Mouse (Mus musculus): ENCODE data around the gene Slc2a2. TPM values are rescaled to one million over a fixed set of nuclear protein-coding genes. Genes with fewer than 3 reads are reported as not detected.

Slc2a2 gene
- under 1 TPM in 1 of 2 experiments, not detected in 1; 0.12 TPM for total RNA-seq (2021)
- long read RNA-seq, experiment 1: 0 reads
- long read RNA-seq, experiment 2: 0 reads

- no peak for DNase-seq (ENCODE audit: low spot score)
Observed at GRCm38 (mm10) chr3:28697797-28698196, at the start of gene Slc2a2. Gene Slc2a2 (plus strand): TSS chr3:28697903.

GRCm38 (mm10) chr3:28652574-28652973 lies 45.1 kb upstream of the Slc2a2 start:
- no peak for DNase-seq (ENCODE audit: low spot score)

DNA sequence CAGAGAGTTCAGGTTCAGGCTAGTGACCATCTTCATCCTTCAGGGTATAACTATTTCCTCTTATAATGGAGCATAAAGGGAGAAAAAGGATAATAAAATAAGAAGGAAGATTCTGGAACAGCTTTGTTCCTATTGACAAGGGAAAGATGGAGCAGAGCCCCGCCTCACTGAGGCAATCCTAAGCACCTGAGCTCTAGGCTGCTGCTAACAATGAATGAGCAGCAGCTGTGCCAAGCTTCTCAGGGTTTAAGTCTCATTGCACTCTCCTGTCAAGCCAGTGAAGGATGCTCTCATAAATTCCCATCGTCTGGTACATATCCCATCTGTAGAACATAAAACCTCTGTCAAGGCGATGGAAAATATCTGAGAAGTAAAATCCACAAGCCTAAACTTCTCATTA lies 44.7 kb upstream of the Slc2a2 start:
- DNase-seq (ENCODE audit: low spot score): no peak

DNA sequence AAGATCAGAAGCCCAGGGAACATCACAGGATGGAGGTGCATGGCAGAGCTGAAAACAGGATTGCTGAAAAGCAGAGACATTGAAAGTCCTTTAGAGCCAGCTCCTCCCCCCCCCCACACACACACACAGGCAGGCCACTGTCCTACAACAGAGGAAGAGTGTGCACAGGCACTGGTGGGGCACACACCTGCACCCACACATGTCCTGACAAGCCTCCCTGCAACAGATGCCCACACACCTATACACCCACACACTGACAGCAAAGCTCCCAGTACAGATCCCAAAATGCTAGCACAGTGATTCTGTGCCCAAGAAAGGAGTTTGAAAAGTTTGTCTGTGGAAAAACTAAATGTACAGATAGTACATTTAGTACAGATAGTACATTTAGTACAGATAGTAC lies 43.0 kb upstream of the Slc2a2 start:
- no peak for DNase-seq (ENCODE audit: low spot score)

DNA sequence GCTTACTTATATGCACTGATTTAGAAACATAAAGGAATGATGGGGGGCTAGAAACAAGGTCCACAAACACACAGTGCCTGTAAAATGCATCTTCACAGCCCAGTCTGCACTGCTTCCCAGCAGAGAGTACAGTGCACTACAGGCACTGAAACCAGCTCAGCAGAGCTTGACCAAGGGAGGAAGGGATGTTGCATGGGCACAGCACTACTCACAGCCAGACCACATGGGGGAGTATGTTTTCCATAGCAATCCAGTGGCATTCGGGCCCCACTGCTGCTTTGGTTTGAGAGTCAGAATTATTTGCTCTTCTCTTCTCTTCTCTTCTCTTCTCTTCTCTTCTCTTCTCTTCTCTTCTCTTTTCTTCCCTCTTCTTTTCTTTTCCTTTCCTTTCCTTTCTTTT lies 39.4 kb upstream of the Slc2a2 start:
- no peak for DNase-seq (ENCODE audit: low spot score)

DNA sequence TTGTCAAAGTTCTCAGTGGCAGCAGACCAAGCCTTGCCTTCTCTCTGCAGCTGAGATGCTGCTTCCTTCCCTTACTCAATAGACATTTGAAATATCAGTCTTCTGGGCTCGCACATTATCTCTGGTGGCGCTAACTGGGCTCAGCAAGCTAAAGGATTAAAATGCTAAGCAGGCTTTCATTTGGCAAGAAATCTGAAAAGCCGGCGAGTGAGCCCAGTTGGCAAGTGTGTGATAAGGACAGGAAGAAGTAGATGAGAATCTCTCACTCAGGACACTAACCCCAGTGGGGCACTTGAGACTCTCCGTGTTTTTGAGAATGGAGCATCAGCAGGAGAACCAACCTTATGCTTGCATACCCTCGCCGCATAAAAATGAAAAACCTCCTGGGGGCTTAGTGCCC lies 16.9 kb upstream of the Slc2a2 start:
- no peak for DNase-seq (ENCODE audit: low spot score)

DNA sequence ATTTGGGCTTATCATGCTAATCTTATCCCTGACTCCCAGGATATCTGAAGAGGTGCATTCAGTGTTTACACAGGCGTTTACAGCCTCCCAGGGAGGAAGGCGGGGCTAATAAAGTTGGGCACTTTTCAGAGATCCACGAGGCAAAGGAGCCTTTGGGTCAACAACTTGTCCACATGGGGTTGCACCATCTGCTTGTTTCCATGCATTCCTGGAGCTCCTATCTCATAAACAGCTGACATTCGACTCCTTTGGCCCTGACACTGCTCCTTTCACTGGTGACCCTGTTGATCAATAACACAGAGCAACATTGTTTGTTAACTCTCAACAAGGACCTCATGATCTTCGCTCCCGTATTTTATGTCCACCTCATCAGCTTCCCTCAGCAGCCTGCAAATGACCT lies 15.8 kb upstream of the Slc2a2 start:
- no peak for DNase-seq (ENCODE audit: low spot score)

DNA sequence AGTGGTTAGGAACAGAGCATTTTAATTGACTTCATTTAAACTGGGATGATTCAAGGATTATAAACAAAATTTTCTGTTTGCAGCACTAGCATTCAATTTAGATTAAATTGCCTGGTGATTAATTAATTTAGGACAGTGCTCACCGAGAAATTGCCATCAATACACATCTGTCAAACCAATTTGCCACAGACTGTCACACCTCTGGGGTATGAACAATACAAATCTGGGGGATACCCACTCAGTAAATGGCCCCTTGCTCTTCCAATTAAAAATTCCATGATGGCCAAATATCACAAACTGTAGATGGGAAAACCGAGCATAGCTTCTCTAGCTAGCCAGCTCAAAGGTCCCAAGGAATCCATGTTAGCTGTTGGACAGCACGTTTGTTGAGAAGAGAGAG lies 15.3 kb upstream of the Slc2a2 start:
- no peak for DNase-seq (ENCODE audit: low spot score)

DNA sequence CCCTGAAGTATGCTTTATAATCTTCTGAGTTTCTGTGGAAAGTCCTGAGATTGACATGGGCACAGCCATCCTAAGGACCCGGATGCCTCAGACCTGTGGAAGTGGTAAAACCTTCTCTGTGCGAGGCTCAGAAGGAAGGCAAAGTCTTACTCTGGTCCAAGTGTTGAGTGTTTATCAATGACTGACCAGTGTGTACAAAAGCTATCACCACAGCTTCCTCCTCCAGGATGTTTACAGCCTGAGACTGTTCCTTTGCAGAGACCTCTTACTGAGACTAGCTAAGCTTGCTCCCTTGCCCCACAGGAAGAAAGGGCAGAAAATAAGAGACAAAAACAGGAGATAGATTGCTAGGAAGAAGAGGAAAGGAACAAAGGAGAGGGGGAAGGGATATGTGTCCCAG lies 12.2 kb upstream of the Slc2a2 start:
- no peak for DNase-seq (ENCODE audit: low spot score)

- DNase-seq (ENCODE audit: low spot score): no peak
Observed at GRCm38 (mm10) chr3:28694811-28695210, 2.9 kb upstream of the Slc2a2 start.

DNA sequence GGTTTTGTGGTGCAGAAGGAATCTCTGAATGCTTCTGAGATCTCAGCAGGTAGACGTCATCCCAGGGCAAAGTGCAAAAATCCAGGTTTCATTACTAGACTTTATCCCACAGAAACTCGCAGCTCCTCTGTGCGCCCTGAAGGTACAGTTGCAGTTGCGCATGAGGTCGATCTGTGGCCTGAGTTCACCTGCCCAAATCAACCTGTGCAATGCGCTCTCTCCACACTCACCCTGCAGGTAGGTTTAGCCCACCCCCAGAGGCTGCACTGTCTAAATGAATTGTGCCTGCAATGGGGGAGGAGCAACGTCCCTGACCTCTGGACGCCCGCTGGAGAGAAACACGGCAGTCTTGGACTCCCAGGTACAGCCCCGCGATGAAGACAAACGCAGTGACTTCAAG lies 2.1 kb upstream of the Slc2a2 start:
- no peak for DNase-seq (ENCODE audit: low spot score)

GRCm38 (mm10) chr3:28696162-28696561 lies 1.5 kb upstream of the Slc2a2 start:
- DNase-seq (ENCODE audit: low spot score): peak; percentile 24

DNA sequence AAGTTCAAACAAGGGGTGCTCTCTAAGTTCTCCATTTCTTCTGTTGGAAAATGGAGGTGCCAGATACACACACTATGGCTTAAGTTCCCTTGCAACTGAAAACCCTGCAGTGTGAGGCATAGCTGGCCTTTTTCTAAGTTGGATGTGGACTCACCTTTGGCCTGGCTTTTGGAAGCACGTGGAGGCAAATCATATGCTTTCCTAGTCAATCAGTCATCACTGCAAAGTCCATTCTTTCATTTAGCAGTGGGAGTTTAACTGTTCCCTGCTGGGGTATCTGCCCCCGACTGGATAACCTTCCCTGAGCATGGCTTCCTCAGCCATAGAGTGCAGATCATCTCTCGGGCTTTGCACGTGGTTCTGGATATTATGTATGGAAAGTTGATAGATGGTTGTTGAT lies 1.9 kb downstream of the Slc2a2 start:
- DNase-seq (ENCODE audit: low spot score): no peak

GRCm38 (mm10) chr3:28705522-28706137 lies 7.9 kb downstream of the Slc2a2 start:
- DNase-seq (ENCODE audit: low spot score): no peak

GRCm38 (mm10) chr3:28706736-28707135 lies 9.0 kb downstream of the Slc2a2 start:
- DNase-seq (ENCODE audit: low spot score): no peak

DNA sequence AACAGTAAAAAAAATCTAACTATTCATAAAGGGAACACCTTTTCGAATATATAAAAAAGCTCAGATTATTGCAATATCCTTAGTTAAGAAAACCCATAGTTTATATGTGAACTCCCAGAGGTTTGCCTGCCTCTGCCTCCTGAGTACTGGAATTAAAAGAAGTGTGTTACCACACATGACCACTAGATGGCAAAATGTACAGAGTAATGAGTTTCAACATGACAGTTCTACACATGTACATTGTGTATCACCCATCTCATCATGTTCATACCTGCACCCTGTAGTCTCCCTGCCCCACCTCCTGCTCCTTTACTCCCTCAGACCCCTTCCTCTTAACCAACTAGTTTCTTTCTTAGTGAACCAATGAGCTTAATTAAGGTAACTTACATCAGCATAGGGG lies 12.0 kb downstream of the Slc2a2 start:
- no peak for DNase-seq (ENCODE audit: low spot score)

GRCm38 (mm10) chr3:28713913-28714698 lies 16.4 kb downstream of the Slc2a2 start:
- DNase-seq (ENCODE audit: low spot score): no peak

DNA sequence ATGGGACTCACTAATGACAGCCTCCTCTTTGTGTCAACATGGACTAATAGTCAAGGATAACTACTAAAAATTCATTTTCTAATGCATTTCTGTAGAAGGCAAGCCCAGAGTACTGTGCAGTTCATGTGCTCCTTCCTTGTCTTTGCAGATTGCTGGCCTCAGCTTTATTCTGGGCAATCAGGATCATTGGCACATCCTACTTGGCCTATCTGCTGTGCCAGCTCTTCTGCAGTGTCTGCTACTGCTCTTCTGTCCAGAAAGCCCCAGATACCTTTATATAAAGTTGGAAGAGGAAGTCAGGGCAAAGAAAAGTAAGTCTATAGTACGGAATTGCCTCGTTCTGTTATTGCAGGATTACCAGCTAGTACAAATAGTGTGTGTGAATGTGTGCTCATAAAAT lies 20.8 kb downstream of the Slc2a2 start:
- DNase-seq (ENCODE audit: low spot score): no peak

GRCm38 (mm10) chr3:28721218-28721617 lies 23.5 kb downstream of the Slc2a2 start:
- DNase-seq (ENCODE audit: low spot score): no peak

- no peak for DNase-seq (ENCODE audit: low spot score)
Observed at GRCm38 (mm10) chr3:28721838-28722237, 24.1 kb downstream of the Slc2a2 start.

DNA sequence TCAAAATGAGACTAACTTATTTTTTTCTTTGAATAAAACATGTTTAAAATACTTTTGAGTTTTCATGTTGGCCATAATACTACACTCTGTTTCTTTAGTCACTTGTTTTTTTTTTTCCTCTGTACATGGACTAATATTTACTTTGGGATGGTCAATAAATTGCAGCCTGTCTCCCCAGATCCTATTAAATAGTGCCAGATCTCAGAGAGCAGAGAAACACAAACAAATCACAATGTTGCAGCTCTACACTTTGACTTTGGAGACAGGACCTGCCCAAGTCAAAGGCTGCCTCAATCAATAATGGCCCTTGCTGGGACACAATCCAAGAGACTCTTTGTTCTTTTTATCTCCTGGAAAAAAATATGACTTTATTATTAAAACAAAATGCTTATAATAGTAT lies 24.8 kb downstream of the Slc2a2 start:
- DNase-seq (ENCODE audit: low spot score): no peak

DNA sequence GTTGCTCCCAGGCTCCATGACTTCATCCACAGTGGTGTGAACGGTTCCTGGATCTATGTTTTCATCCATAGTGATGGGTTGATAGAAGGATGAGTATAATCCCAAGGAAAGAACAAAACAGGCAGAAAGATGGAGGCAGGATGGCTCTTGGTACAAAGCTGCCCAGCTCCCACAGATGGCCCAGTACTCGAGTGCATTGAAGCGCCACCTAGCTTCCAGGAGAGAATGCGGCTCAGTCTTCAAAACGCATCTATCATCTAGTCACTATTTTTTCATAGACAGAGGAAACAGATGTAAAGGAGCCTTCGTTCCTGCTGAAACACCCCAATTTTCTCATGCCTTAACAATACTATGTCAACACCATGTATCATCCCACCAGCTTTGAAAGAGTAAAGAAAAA lies 25.8 kb downstream of the Slc2a2 start:
- no peak for DNase-seq (ENCODE audit: low spot score)

- DNase-seq (ENCODE audit: low spot score): no peak
Observed at GRCm38 (mm10) chr3:28725203-28725602, 27.5 kb downstream of the Slc2a2 start.
